Mouse (Mus musculus): Measurements from ENCODE around the gene Gm614.

The Gm614 gene

GRCm38 (mm10) chrX:101254740-101255139 is 9.1 kb downstream of the Gm614 start:
- peak; percentile 32 for DNase-seq

GRCm38 (mm10) chrX:101253952-101254729 is 9.7 kb downstream of the Gm614 start, which contains the start of gene Foxo4:
Foxo4 (plus strand) TSS chrX:101254528.
- peak; percentile 91 for DNase-seq

DNA sequence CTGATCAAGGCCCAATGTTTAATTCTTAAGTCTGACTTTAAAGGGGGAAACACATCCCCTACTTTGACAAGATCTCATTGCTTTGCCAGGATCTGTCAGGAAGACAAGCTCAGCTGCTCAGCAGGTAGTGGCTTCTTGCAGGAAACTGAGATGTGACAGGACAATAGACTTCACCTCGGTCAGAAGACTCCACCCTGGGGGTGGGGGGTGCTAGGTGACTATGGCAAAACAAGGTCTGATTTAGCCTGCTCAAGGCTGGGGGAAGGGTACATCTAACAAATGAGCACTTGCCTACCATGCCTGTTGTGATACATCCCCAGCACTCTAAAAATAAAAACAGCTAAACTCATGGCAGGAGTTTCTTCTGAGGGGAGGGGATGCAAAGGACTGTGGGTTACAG is 18.8 kb downstream of the Gm614 start:
- DNase-seq, result no peak

DNA sequence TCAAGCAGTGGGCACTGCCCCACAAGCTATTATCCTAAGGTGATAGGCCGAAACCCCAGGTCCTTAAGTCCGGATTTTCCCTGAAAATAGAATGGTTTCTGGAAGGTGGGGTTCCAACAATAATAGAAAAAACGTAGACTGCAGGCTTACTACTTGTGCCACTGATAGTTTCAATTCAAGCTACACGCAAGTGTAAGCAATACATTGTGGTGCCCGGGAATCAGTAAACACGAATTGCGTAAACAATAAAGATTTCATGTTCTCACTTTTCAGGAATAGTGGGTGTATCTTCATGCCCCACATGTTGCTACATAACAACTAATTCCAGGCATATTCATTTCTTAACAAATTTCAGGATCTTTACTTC is 41.0 kb downstream of the Gm614 start:
- no peak for DNase-seq

DNA sequence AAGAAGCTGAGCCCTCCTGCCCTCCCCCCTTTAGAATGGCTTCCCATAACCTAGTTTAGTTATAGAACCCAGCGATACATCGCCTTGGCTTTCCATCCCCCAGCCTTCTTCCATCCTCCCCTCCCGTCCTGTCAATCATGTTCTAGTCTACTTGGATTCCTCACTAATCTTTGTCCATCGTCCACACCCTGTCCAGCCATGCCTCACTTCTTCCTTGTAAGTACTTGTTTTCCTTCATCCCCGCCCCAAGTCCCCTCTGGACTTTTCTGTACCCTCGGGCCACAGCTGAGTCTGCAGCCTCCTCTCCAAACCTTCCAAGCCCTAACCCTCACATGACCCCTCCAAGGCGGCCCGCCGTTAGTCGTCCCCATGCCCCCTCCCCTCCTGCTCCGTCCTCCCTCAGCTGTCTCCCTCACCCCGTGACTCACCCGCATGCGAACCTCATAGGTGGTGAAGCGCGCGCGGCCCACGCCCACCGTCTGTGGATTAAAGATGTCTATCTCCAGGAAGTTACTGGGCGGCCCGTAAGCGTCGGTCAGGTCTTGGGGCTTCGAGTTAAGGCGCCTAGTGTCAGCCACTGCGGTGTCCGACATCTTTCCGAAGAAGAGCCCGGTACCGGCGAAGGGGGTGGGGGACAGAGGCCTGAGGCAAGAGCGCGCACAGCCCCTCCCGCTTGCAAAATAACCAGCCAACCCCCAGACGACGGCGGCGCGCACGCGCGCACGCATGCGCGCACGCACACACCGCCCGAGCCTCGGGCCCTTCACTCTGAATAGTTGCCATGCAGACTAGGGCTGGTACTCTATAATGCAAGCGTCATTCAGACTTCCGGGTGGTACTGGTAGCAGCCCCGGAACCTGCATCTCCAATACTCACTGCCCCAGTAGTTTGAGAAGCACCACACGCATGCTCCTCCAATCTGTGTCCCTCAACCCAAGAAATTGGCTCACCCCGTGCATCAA is 41.7 kb downstream of the Gm614 start, which contains the start of gene Snx12:
Gene Snx12 (minus strand): TSS at position 730 of the 962 bp plus-strand sequence.
- peak; percentile 87 for DNase-seq
